Mouse (Mus musculus) lung, postnatal 0 days (tissue): ENCODE data around the gene 1500015O10Rik.

ENCODE experiments used
- CTCF ChIP-seq: IDR thresholded peaks from 2 replicates; pipeline ENCODE4 v1.5.1; 2016; ENCODE audit warnings: antibody characterized with exemption, mild to moderate bottlenecking
- EP300 ChIP-seq: IDR thresholded peaks from 2 replicates; pipeline ENCODE4 v1.6.1; 2016; ENCODE audit warnings: antibody characterized with exemption, mild to moderate bottlenecking, control low read depth

GRCm38 (mm10) chr1:43714841-43715240 lies 15.6 kb upstream of the 1500015O10Rik start:
- TF ChIP-seq CTCF (no peak), EP300 (0 out of 2 replicates have a peak, but pooled peaks have one; percentile 30)
